Mouse (Mus musculus): ENCODE results near the gene Neurl1a. TPM values are rescaled to one million over a fixed set of nuclear protein-coding genes. Genes with fewer than 3 reads are reported as not detected.

Neurl1a gene
- total RNA-seq, 2 experiments from 2014 or later: 124 to 133 TPM

- intact Hi-C loops (cut with DNase I): no loop called here
- TF ChIP-seq CTCF (IDR thresholded peaks at IDR 0.05): no peak
- no peak for DNase-seq
- peak overlapping the region; percentile 29 for H3K4me3 ChIP-seq
- peak overlapping the region; percentile 94 for H3K27ac ChIP-seq
Measured at GRCm38 (mm10) chr19:47222841-47223557, 44.4 kb downstream of the Neurl1a start.

- Histone ChIP-seq H3K27ac (peak overlapping the region; percentile 94), H3K4me3 (no peak overlapping the region)
- intact Hi-C loops (cut with DNase I): no loop called here
- no peak for TF ChIP-seq CTCF (IDR thresholded peaks at IDR 0.05)
- DNase-seq: no peak
Measured at GRCm38 (mm10) chr19:47224743-47225142, 46.1 kb downstream of the Neurl1a start.

- TF ChIP-seq CTCF (IDR thresholded peaks at IDR 0.05): no peak
- no peak for DNase-seq
- peak overlapping the region; percentile 94 for H3K27ac ChIP-seq
- H3K4me3 ChIP-seq: no peak overlapping the region
- intact Hi-C loops (cut with DNase I): no loop called here
Measured at GRCm38 (mm10) chr19:47225791-47226190, 47.2 kb downstream of the Neurl1a start.

- DNase-seq: peak; percentile 94
- TF ChIP-seq CTCF (IDR thresholded peaks at IDR 0.05): no peak
- intact Hi-C loops (cut with DNase I): no loop called here
- Histone ChIP-seq H3K4me3 (peak overlapping the region; percentile 79), H3K27ac (peak overlapping the region; percentile 98)
Measured at GRCm38 (mm10) chr19:47228725-47229252, 50.2 kb downstream of the Neurl1a start.

- intact Hi-C loops (cut with DNase I): no loop called here
Measured at GRCm38 (mm10) chr19:47229461-47229860, 50.8 kb downstream of the Neurl1a start.

GRCm38 (mm10) chr19:47230082-47230481, 51.5 kb downstream of the Neurl1a start:
- Histone ChIP-seq H3K27ac (peak overlapping the region; percentile 98), H3K4me3 (peak overlapping the region; percentile 79)
- peak; percentile 89 for DNase-seq
- intact Hi-C loops (cut with DNase I): loop anchor here (2.0 kb wide), 1 partner anchor 17 kb away; no protein-coding TSS in a partner anchor
- no peak for TF ChIP-seq CTCF (IDR thresholded peaks at IDR 0.05)

More at GRCm38 (mm10) chr19:47229461-47229860, 50.8 kb downstream of the Neurl1a start:
- Histone ChIP-seq H3K27ac (peak overlapping the region; percentile 98), H3K4me3 (peak overlapping the region; percentile 79)
- peak; percentile 87 for DNase-seq
- no peak for TF ChIP-seq CTCF (IDR thresholded peaks at IDR 0.05)

- no peak for TF ChIP-seq CTCF (IDR thresholded peaks at IDR 0.05)
- peak; percentile 85 for DNase-seq
- Histone ChIP-seq H3K27ac (peak overlapping the region; percentile 98), H3K4me3 (peak overlapping the region; percentile 79)
- intact Hi-C loops (cut with DNase I): loop anchor here (2.0 kb wide), 1 partner anchor 16 kb away; no protein-coding TSS in a partner anchor
Measured at GRCm38 (mm10) chr19:47230682-47231081, 52.1 kb downstream of the Neurl1a start.

- TF ChIP-seq CTCF (IDR thresholded peaks at IDR 0.05): no peak
- Histone ChIP-seq H3K4me3 (peak overlapping the region; percentile 79), H3K27ac (peak overlapping the region; percentile 98)
- intact Hi-C loops (cut with DNase I): loop anchor here (2.0 kb wide), 1 partner anchor 15 kb away; no protein-coding TSS in a partner anchor
- DNase-seq: peak; percentile 56
Measured at GRCm38 (mm10) chr19:47231389-47231788, 52.8 kb downstream of the Neurl1a start.

GRCm38 (mm10) chr19:47232077-47232865, 53.7 kb downstream of the Neurl1a start:
- intact Hi-C loops (cut with DNase I): no loop called here
- Histone ChIP-seq H3K27ac (peak overlapping the region; percentile 98), H3K4me3 (peak overlapping the region; percentile 79)
- DNase-seq: no peak
- TF ChIP-seq CTCF (IDR thresholded peaks at IDR 0.05): no peak

- peak overlapping the region; percentile 98 for H3K27ac ChIP-seq
- intact Hi-C loops (cut with DNase I): no loop called here
- TF ChIP-seq CTCF (IDR thresholded peaks at IDR 0.05): no peak
- peak; percentile 73 for DNase-seq
- peak overlapping the region; percentile 32 for H3K4me3 ChIP-seq
Measured at GRCm38 (mm10) chr19:47233087-47233486, 54.5 kb downstream of the Neurl1a start.

- intact Hi-C loops (cut with DNase I): no loop called here
- Histone ChIP-seq H3K4me3 (no peak overlapping the region), H3K27ac (no peak overlapping the region)
- TF ChIP-seq CTCF (IDR thresholded peaks at IDR 0.05): no peak
- no peak for DNase-seq
Measured at GRCm38 (mm10) chr19:47240076-47240475, 61.5 kb downstream of the Neurl1a start.

GRCm38 (mm10) chr19:47240957-47241356, 62.3 kb downstream of the Neurl1a start:
- no peak for DNase-seq
- no peak overlapping the region for H3K27ac ChIP-seq
- intact Hi-C loops (cut with DNase I): no loop called here
- no peak for TF ChIP-seq CTCF (IDR thresholded peaks at IDR 0.05)
- H3K4me3 ChIP-seq: no peak overlapping the region

- DNase-seq: no peak
- H3K27ac ChIP-seq: peak overlapping the region; percentile 24; the same call in 1 of the 2 replicates
- no peak overlapping the region for H3K4me3 ChIP-seq
- TF ChIP-seq CTCF (IDR thresholded peaks at IDR 0.05): no peak
- intact Hi-C loops (cut with DNase I): no loop called here
Measured at GRCm38 (mm10) chr19:47242227-47242626, 63.6 kb downstream of the Neurl1a start.

All from gastrocnemius, adult 2 months (tissue).